Mouse (Mus musculus): ENCODE measurements around the gene Scgb2a2. TPM values are rescaled to one million over a fixed set of nuclear protein-coding genes. Genes with fewer than 3 reads are reported as not detected.
"Not testable (repeated sequence)": the region's sequence is repeated elsewhere in the genome, so short reads cannot be mapped to it uniquely, and the experiment has no call there.

Scgb2a2 gene
- total RNA-seq, 2 experiments from 2014 or later: not detected

DNA sequence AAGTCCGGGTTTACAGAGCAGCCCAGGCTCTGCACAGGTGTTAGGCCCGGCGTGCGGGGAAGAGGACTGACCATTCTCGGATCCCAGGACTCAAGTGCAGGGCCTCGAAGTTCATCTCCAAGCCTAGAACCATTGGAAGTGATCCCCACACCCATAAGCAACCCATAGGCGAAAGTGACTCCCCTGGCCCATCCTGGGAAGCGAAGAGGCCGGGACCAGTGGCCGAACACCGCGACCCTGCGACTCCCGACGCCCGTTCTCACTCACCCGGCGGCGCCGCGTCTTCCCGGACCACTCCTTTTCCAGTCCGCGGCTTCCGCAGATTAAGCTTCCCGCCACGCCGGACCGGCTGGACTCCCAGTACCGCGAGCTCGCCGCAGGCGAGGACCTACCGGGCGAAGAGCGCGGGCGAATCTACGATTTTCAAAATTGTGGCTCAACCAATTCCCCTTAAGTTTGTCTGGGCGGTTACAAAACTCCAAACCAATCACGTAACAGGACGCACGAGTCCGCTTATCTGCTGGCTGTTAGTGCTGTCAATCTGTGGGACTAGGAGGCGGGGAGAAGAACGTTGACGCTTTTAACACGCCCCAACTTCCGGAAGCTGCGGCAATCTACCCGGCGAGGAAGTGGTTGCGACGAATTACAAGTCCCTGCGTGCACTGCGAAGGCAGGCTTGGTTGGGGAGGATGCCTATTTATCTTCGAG lies 51.9 kb downstream of the Scgb2a2 start, which contains the start of gene Incenp:
Incenp (minus strand) TSS at position 480 of the 708 bp plus-strand sequence.
- Histone ChIP-seq H3K4me3 (peak within 1 kb of the TSS; percentile 96), H3K27ac (peak within 1 kb of the TSS; percentile 89)
- peak; percentile 91 for DNase-seq
- no peak for TF ChIP-seq CTCF (IDR thresholded peaks at IDR 0.05)
- intact Hi-C loops (cut with DNase I): no loop called here

DNA sequence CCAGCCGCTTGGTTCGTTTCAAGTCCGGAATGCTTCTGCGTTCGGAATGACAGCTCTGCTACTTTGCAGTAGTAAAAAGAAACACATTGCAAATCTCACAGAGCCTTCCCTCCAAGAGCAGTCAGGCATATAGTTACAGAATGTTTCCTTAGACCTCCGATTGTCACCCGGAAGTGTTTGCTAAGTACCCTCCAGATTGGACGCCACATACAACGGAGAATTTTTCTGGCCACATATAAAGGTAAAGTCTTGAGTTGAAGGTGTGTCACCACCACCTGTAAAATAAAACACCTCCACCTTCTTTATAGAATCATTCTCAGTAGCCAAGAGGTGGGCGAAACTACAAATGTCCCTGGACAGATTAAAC lies 52.4 kb downstream of the Scgb2a2 start:
- TF ChIP-seq CTCF (IDR thresholded peaks at IDR 0.05): no peak
- Histone ChIP-seq H3K4me3 (peak overlapping the region; percentile 96), H3K27ac (peak overlapping the region; percentile 89)
- no peak for DNase-seq
- intact Hi-C loops (cut with DNase I): no loop called here

- DNase-seq; intact Hi-C loops (cut with DNase I): not testable (repeated sequence)
Measured at GRCm38 (mm10) chr19:9900696-9901095, 53.3 kb downstream of the Scgb2a2 start.

More at GRCm38 (mm10) chr19:9900696-9901095, 53.3 kb downstream of the Scgb2a2 start:
- not testable (repeated sequence) for H3K27ac ChIP-seq, H3K4me3 ChIP-seq

Small RNAs within 50 kb of the gene (microRNA-seq; reads per million reads assigned to microRNA genes)
- gene Gm22369: not detected

Other genes with a start within 250 kb of the Scgb2a2 start
- gene Incenp, start 52.0 kb downstream of the Scgb2a2 start, total RNA-seq (2021): 1 to 10 TPM; 2.1 to 2.7 TPM
- 1,000 to 10,000 TPM; 2,168 to 2,432 TPM for gene Fth1, start 133.0 kb downstream of the Scgb2a2 start, total RNA-seq (2021)
- under 1 TPM; 0.28 to 0.46 TPM for gene Best1, start 154.1 kb downstream of the Scgb2a2 start, total RNA-seq (2021)
- gene Rab3il1, start 154.1 kb downstream of the Scgb2a2 start, total RNA-seq (2021): 1 to 10 TPM; 4.0 to 4.7 TPM
- gene Fads3, start 194.0 kb downstream of the Scgb2a2 start, total RNA-seq (2021): 1 to 10 TPM; 2.2 to 2.3 TPM